ENCODE assay signal across 8 mouse cellular contexts in genomic region chr17:46628471-46628790, GRCm38 (mm10). TPM values are rescaled to one million over a fixed set of nuclear protein-coding genes. Genes with fewer than 3 reads are reported as not detected.
DNase-seq lines count a peak whose midpoint lies in the region; ATAC-seq and TF ChIP-seq lines count a peak whose summit lies in the region.

No protein-coding gene starts in this region.

- peak overlapping the region; percentile 96 for H3K27ac ChIP-seq in heart, embryonic 10.5 days
- H3K27ac ChIP-seq in ES-E14 (ENCODE audit: insufficient read depth, low read depth, low read length, poor library complexity, severe bottlenecking), result no peak overlapping the region
- H3K27ac ChIP-seq in forebrain, embryonic 15.5 days (replicated peaks), result peak overlapping the region; percentile 89
- H3K27ac ChIP-seq in liver, embryonic 15.5 days (replicated peaks), result no peak overlapping the region

- peak overlapping the region; percentile 97 for H3K4me3 ChIP-seq in heart, embryonic 10.5 days
- peak overlapping the region; percentile 77 to 95 for H3K4me3 ChIP-seq in ES-E14 (ENCODE audit: insufficient read depth in 1 of 2, low read depth in 1 of 2, low read length in 2 of 2, poor library complexity in 1 of 2, severe bottlenecking in 1 of 2)
- H3K4me3 ChIP-seq in forebrain, embryonic 15.5 days, result peak overlapping the region; percentile 68
- H3K4me3 ChIP-seq in liver, embryonic 15.5 days (replicated peaks), result peak overlapping the region; percentile 62

- H3K27me3 ChIP-seq in heart, embryonic 10.5 days (ENCODE audit: insufficient read depth, poor library complexity, severe bottlenecking), result no peaks in the 10 kb centered on the region
- H3K27me3 ChIP-seq in forebrain, embryonic 15.5 days, result no peaks in the 10 kb centered on the region
- peaks cover 52% of the 10 kb centered on the region for H3K27me3 ChIP-seq in liver, embryonic 15.5 days

- WGBS in heart, embryonic 10.5 days, result under 1% methylated on average over 13 of the region's 13 CpGs
- 2% methylated on average over 13 of the region's 13 CpGs for WGBS in forebrain, embryonic 15.5 days
- WGBS in liver, embryonic 15.5 days (ENCODE audit: insufficient replicate concordance), result under 1% methylated on average over 13 of the region's 13 CpGs

- peak overlapping the region; percentile 91 for H3K9ac ChIP-seq in ES-E14 (ENCODE audit: insufficient read depth, low read depth, low read length, poor library complexity, severe bottlenecking)
- peak overlapping the region; percentile 85 for H3K9ac ChIP-seq in forebrain, embryonic 15.5 days (replicated peaks)
- H3K9ac ChIP-seq in liver, embryonic 15.5 days, result peak overlapping the region; percentile 48

- H3K9me3 ChIP-seq in heart, embryonic 10.5 days, result no peaks in the 10 kb centered on the region
- H3K9me3 ChIP-seq in ES-E14 (ENCODE audit: control insufficient read depth, insufficient read depth, low read depth, low read length), result no peaks in the 10 kb centered on the region
- no peaks in the 10 kb centered on the region for H3K9me3 ChIP-seq in forebrain, embryonic 15.5 days
- no peaks in the 10 kb centered on the region for H3K9me3 ChIP-seq in liver, embryonic 15.5 days (replicated peaks)

- in situ Hi-C loops in ES-E14 (cut with MboI; ENCODE audit: low sequenced_read_pairs in 2 of 2, unreplicated experiment in 2 of 2), result no loop called here

- H3K4me1 ChIP-seq in heart, embryonic 10.5 days, result peaks cover 71% of the 10 kb centered on the region
- H3K4me1 ChIP-seq in ES-E14 (ENCODE audit: control insufficient read depth in 2 of 2, insufficient read depth in 2 of 2, low read length in 2 of 2, poor library complexity in 1 of 2), result peaks cover 14 to 47% of the 10 kb centered on the region in 2 experiments
- peaks cover 46% of the 10 kb centered on the region for H3K4me1 ChIP-seq in forebrain, embryonic 15.5 days
- peaks cover 13% of the 10 kb centered on the region for H3K4me1 ChIP-seq in liver, embryonic 15.5 days (replicated peaks)

- H3K4me2 ChIP-seq in forebrain, embryonic 15.5 days (replicated peaks), result peak overlapping the region; percentile 78
- peak overlapping the region; percentile 66 for H3K4me2 ChIP-seq in liver, embryonic 15.5 days

- peaks cover 19% of the 10 kb centered on the region; the same call in 1 of the 2 replicates for H3K36me3 ChIP-seq in heart, embryonic 10.5 days
- H3K36me3 ChIP-seq in ES-E14 (ENCODE audit: control insufficient read depth, insufficient read depth, low read length, poor library complexity, severe bottlenecking), result peaks cover 5% of the 10 kb centered on the region; the same call in 1 of the 2 replicates
- peaks cover 10% of the 10 kb centered on the region; the same call in 1 of the 2 replicates for H3K36me3 ChIP-seq in forebrain, embryonic 15.5 days
- H3K36me3 ChIP-seq in liver, embryonic 15.5 days (replicated peaks), result no peaks in the 10 kb centered on the region

- DNase-seq in heart, embryonic 10.5 days (ENCODE audit: low spot score), result no peak
- DNase-seq in heart, adult 8-10 months (ENCODE audit: low spot score), result no peak
- no peak for DNase-seq in ES-E14 (ENCODE audit: low read depth, low spot score)
- DNase-seq in yolk sac, embryonic 10.5 days (ENCODE audit: low spot score), result no peak
- no peak for DNase-seq in spleen, adult 12 weeks (ENCODE audit: low spot score)

- ATAC-seq in forebrain, embryonic 15.5 days (replicated peaks), result peak; percentile 31
- ATAC-seq in liver, embryonic 15.5 days (ENCODE audit: insufficient read depth), result no peak
- ATAC-seq in granulocyte monocyte progenitor cell, adult 5-6 weeks (replicated peaks; ENCODE audit: poor library complexity, severe bottlenecking), result no peak

TF ChIP-seq in ES-E14, 5 proteins besides CTCF, POLR2A, EP300 and RAD21:
- TF ChIP-seq CHD2 (IDR thresholded peaks at IDR 0.05; ENCODE audit: low read depth, low read length) (no peak), ZC3H11A (IDR thresholded peaks at IDR 0.05; ENCODE audit: borderline replicate concordance, low read depth, low read length) (no peak), HCFC1 (IDR thresholded peaks at IDR 0.05; ENCODE audit: borderline replicate concordance, insufficient read depth, low read length) (no peak), ZNF384 (IDR thresholded peaks at IDR 0.05; ENCODE audit: low read depth, low read length) (no peak), MAFK (IDR thresholded peaks at IDR 0.05; ENCODE audit: insufficient read depth, low read depth, low read length) (no peak)

RNA-seq across cellular contexts. Expression of gene Ptk7, which starts 0.9 kb away (rescaled TPM):
- polyA plus RNA-seq in heart, embryonic 10.5 days (2016; fragmentation: Nextera tagmentation; extraction: Ambion mirVana), result 65.4 and 67.7 TPM in 2 replicates
- 1 to 10 TPM; 1.8 to 3.5 (median 2.1) TPM for total RNA-seq in heart, adult 8-10 months (2022)
- total RNA-seq in ES-E14 (2012; rRNA removed), result 200 and 384 TPM in 2 replicates
- polyA plus RNA-seq in forebrain, embryonic 15.5 days (2015; fragmentation: Nextera tagmentation; extraction: Ambion mirVana), result 32.1 and 33.0 TPM in 2 replicates
- 7.8 and 9.1 TPM in 2 replicates for polyA plus RNA-seq in liver, embryonic 15.5 days (2015; fragmentation: Nextera tagmentation; extraction: Ambion mirVana)
- total RNA-seq in granulocyte monocyte progenitor cell, adult 5-6 weeks (2014; fragmentation: Nextera tagmentation), result 3.6 and 4.3 TPM in 2 replicates
- total RNA-seq in granulocyte monocyte progenitor cell, adult 5-6 weeks (2017), result 3.7 and 3.8 TPM in 2 replicates

RNA-seq across cellular contexts. Expression of gene Klc4, which starts 17.4 kb away (rescaled TPM):
- 21.1 and 22.5 TPM in 2 replicates for polyA plus RNA-seq in heart, embryonic 10.5 days (2016; fragmentation: Nextera tagmentation; extraction: Ambion mirVana)
- 10 to 100 TPM; 27.5 to 29.1 (median 28.5) TPM for total RNA-seq in heart, adult 8-10 months (2022)
- 17.8 and 20.7 TPM in 2 replicates for total RNA-seq in ES-E14 (2012; rRNA removed)
- 41.4 and 45.1 TPM in 2 replicates for polyA plus RNA-seq in forebrain, embryonic 15.5 days (2015; fragmentation: Nextera tagmentation; extraction: Ambion mirVana)
- 9.3 and 10.3 TPM in 2 replicates for polyA plus RNA-seq in liver, embryonic 15.5 days (2015; fragmentation: Nextera tagmentation; extraction: Ambion mirVana)
- total RNA-seq in granulocyte monocyte progenitor cell, adult 5-6 weeks (2014; fragmentation: Nextera tagmentation), result 5.6 and 8.5 TPM in 2 replicates
- 7.9 and 11.5 TPM in 2 replicates for total RNA-seq in granulocyte monocyte progenitor cell, adult 5-6 weeks (2017)

RNA-seq across cellular contexts. Expression of gene Mrpl2, which starts 17.6 kb away (rescaled TPM):
- 131 and 151 TPM in 2 replicates for polyA plus RNA-seq in heart, embryonic 10.5 days (2016; fragmentation: Nextera tagmentation; extraction: Ambion mirVana)
- 100 to 1,000 TPM; 115 to 133 (median 125) TPM for total RNA-seq in heart, adult 8-10 months (2022)
- 205 and 261 TPM in 2 replicates for total RNA-seq in ES-E14 (2012; rRNA removed)
- 73.7 and 81.9 TPM in 2 replicates for polyA plus RNA-seq in forebrain, embryonic 15.5 days (2015; fragmentation: Nextera tagmentation; extraction: Ambion mirVana)
- polyA plus RNA-seq in liver, embryonic 15.5 days (2015; fragmentation: Nextera tagmentation; extraction: Ambion mirVana), result 67.9 and 69.4 TPM in 2 replicates
- 106 and 113 TPM in 2 replicates for total RNA-seq in granulocyte monocyte progenitor cell, adult 5-6 weeks (2014; fragmentation: Nextera tagmentation)
- 103 and 133 TPM in 2 replicates for total RNA-seq in granulocyte monocyte progenitor cell, adult 5-6 weeks (2017)

RNA-seq across cellular contexts. Expression of gene Cul7, which starts 21.7 kb away (rescaled TPM):
- polyA plus RNA-seq in heart, embryonic 10.5 days (2016; fragmentation: Nextera tagmentation; extraction: Ambion mirVana), result 44.8 and 51.3 TPM in 2 replicates
- 10 to 100 TPM; 16.5 to 21.2 (median 18.7) TPM for total RNA-seq in heart, adult 8-10 months (2022)
- 88.5 and 96.1 TPM in 2 replicates for total RNA-seq in ES-E14 (2012; rRNA removed)
- 35.9 and 36.5 TPM in 2 replicates for polyA plus RNA-seq in forebrain, embryonic 15.5 days (2015; fragmentation: Nextera tagmentation; extraction: Ambion mirVana)
- 9.7 and 11.5 TPM in 2 replicates for polyA plus RNA-seq in liver, embryonic 15.5 days (2015; fragmentation: Nextera tagmentation; extraction: Ambion mirVana)
- 16.8 and 21.6 TPM in 2 replicates for total RNA-seq in granulocyte monocyte progenitor cell, adult 5-6 weeks (2014; fragmentation: Nextera tagmentation)
- total RNA-seq in granulocyte monocyte progenitor cell, adult 5-6 weeks (2017), result 10.0 and 13.2 TPM in 2 replicates

RNA-seq across cellular contexts. Expression of gene Rrp36, which starts 45.7 kb away (rescaled TPM):
- polyA plus RNA-seq in heart, embryonic 10.5 days (2016; fragmentation: Nextera tagmentation; extraction: Ambion mirVana), result 46.3 and 61.0 TPM in 2 replicates
- 10 to 100 TPM; 10.5 to 13.7 (median 12.4) TPM for total RNA-seq in heart, adult 8-10 months (2022)
- 44.5 and 57.0 TPM in 2 replicates for total RNA-seq in ES-E14 (2012; rRNA removed)
- 49.5 and 49.9 TPM in 2 replicates for polyA plus RNA-seq in forebrain, embryonic 15.5 days (2015; fragmentation: Nextera tagmentation; extraction: Ambion mirVana)
- 21.5 and 22.6 TPM in 2 replicates for polyA plus RNA-seq in liver, embryonic 15.5 days (2015; fragmentation: Nextera tagmentation; extraction: Ambion mirVana)
- total RNA-seq in granulocyte monocyte progenitor cell, adult 5-6 weeks (2014; fragmentation: Nextera tagmentation), result 15.7 and 21.3 TPM in 2 replicates
- 48.2 and 66.9 TPM in 2 replicates for total RNA-seq in granulocyte monocyte progenitor cell, adult 5-6 weeks (2017)

Comparison
In these comparisons a context has a peak if more than half of its experiments do, and no peak if none do; other contexts are left out.
1. H3K27ac ChIP-seq: peak in heart, embryonic 10.5 days (single experiment) and forebrain, embryonic 15.5 days (single experiment); none in ES-E14 (single experiment) and liver, embryonic 15.5 days (single experiment).
2. RNA of gene Ptk7, which starts 0.9 kb away (total RNA-seq): 200 to 384 TPM in ES-E14; 3.6 to 4.3 TPM in granulocyte monocyte progenitor cell, adult 5-6 weeks and 1.8 to 3.5 TPM in heart, adult 8-10 months; every median in the first group is over 10 times any median in the second.
3. Peak in every context shown above with its lines, with median percentiles within 50 percentile points of each other: H3K4me3 ChIP-seq and H3K9ac ChIP-seq.